Mouse (Mus musculus) C2C12 (cell line): ENCODE results near the gene Mymk.

ENCODE experiments used
- CTCF ChIP-seq: IDR thresholded peaks from one replicate; pipeline ENCODE4 v1.5.1; 2011; ENCODE audit not compliant: control insufficient read depth, insufficient read depth, insufficient read length
- USF1 ChIP-seq: IDR thresholded peaks from one replicate; pipeline ENCODE4 v1.6.1; 2011; ENCODE audit warnings: low read depth, mild to moderate bottlenecking, control low read depth, moderate library complexity

- TF ChIP-seq CTCF (no peak), USF1 (no peak)
These were observed 46.5 kb upstream of the Mymk start for GRCm38 (mm10) chr2:27118452-27118851.
